Mouse (Mus musculus): ENCODE measurements around the gene Xcl1. TPM values are rescaled to one million over a fixed set of nuclear protein-coding genes. Genes with fewer than 3 reads are reported as not detected.

The Xcl1 gene
- total and polyA plus RNA-seq, 2 experiments from 2014 or later, result not detected

- no peaks in the 10 kb centered on the region for H3K36me3 ChIP-seq (ENCODE audit: insufficient read depth, low read length)
- H3K27ac ChIP-seq, result no peak overlapping the region
- H3K4me1 ChIP-seq (ENCODE audit: insufficient read depth, low read length), result no peaks in the 10 kb centered on the region
- no peak for DNase-seq (ENCODE audit: low spot score)
- H3K4me2 ChIP-seq (ENCODE audit: low read depth, low read length), result no peak overlapping the region
- H3K4me3 ChIP-seq (ENCODE audit: low read length), result no peak overlapping the region
- no peak overlapping the region for H3K9ac ChIP-seq (replicated peaks; ENCODE audit: low read length)
- no peak for ATAC-seq
- no peak for TF ChIP-seq CTCF (IDR thresholded peaks at IDR 0.05; ENCODE audit: low read depth)
- H3K27me3 ChIP-seq (ENCODE audit: insufficient read depth, low read length), result no peaks in the 10 kb centered on the region
- H3K9me3 ChIP-seq (ENCODE audit: low read length), result no peaks in the 10 kb centered on the region
- 63% methylated on average over 7 of the region's 7 CpGs for WGBS
These were observed 20.3 kb upstream of the Xcl1 start for GRCm38 (mm10) chr1:164955452-164956196.

- H3K36me3 ChIP-seq (ENCODE audit: insufficient read depth, low read length), result no peaks in the 10 kb centered on the region
- no peaks in the 10 kb centered on the region for H3K27me3 ChIP-seq (ENCODE audit: insufficient read depth, low read length)
- 93% methylated on average over 6 of the region's 6 CpGs for WGBS
These were observed 18.2 kb upstream of the Xcl1 start for GRCm38 (mm10) chr1:164953574-164953973.

GRCm38 (mm10) chr1:164936060-164936459, 733 bp upstream of the Xcl1 start:
- no peaks in the 10 kb centered on the region for H3K36me3 ChIP-seq (ENCODE audit: insufficient read depth, low read length)
- 77% methylated on average over 2 of the region's 2 CpGs for WGBS
- H3K9ac ChIP-seq (replicated peaks; ENCODE audit: low read length), result no peak overlapping the region
- no peak for ATAC-seq
- no peak for DNase-seq (ENCODE audit: low spot score)
- H3K9me3 ChIP-seq (ENCODE audit: low read length), result no peaks in the 10 kb centered on the region
- no peak for TF ChIP-seq CTCF (IDR thresholded peaks at IDR 0.05; ENCODE audit: low read depth)
- H3K4me1 ChIP-seq (ENCODE audit: insufficient read depth, low read length), result no peaks in the 10 kb centered on the region
- no peaks in the 10 kb centered on the region for H3K27me3 ChIP-seq (ENCODE audit: insufficient read depth, low read length)
- no peak overlapping the region for H3K4me2 ChIP-seq (ENCODE audit: low read depth, low read length)
- H3K4me3 ChIP-seq (ENCODE audit: low read length), result no peak overlapping the region
- H3K27ac ChIP-seq, result no peak overlapping the region

More at GRCm38 (mm10) chr1:164953574-164953973, 18.2 kb upstream of the Xcl1 start:
- H3K27ac ChIP-seq, result no peak overlapping the region
- no peaks in the 10 kb centered on the region for H3K4me1 ChIP-seq (ENCODE audit: insufficient read depth, low read length)
- no peaks in the 10 kb centered on the region for H3K9me3 ChIP-seq (ENCODE audit: low read length)
- ATAC-seq (no peak), DNase-seq (ENCODE audit: low spot score) (no peak)
- H3K9ac ChIP-seq (replicated peaks; ENCODE audit: low read length), result no peak overlapping the region
- TF ChIP-seq CTCF (IDR thresholded peaks at IDR 0.05; ENCODE audit: low read depth), result no peak
- H3K4me2 ChIP-seq (ENCODE audit: low read depth, low read length), result no peak overlapping the region
- H3K4me3 ChIP-seq (ENCODE audit: low read length), result no peak overlapping the region

- no peak for TF ChIP-seq CTCF (IDR thresholded peaks at IDR 0.05; ENCODE audit: low read depth)
- WGBS, result 88% methylated on average over 10 of the region's 10 CpGs
- H3K4me1 ChIP-seq (ENCODE audit: insufficient read depth, low read length), result no peaks in the 10 kb centered on the region
- H3K27me3 ChIP-seq (ENCODE audit: insufficient read depth, low read length), result no peaks in the 10 kb centered on the region
- no peak overlapping the region for H3K9ac ChIP-seq (replicated peaks; ENCODE audit: low read length)
- DNase-seq (ENCODE audit: low spot score), result no peak
- H3K36me3 ChIP-seq (ENCODE audit: insufficient read depth, low read length), result no peaks in the 10 kb centered on the region
- H3K4me3 ChIP-seq (ENCODE audit: low read length), result no peak overlapping the region
- no peak overlapping the region for H3K4me2 ChIP-seq (ENCODE audit: low read depth, low read length)
- no peak overlapping the region for H3K27ac ChIP-seq
- H3K9me3 ChIP-seq (ENCODE audit: low read length), result no peaks in the 10 kb centered on the region
- ATAC-seq, result no peak
These were observed 1.7 kb downstream of the Xcl1 start for GRCm38 (mm10) chr1:164933441-164934188.

GRCm38 (mm10) chr1:164931135-164931534, 4.2 kb downstream of the Xcl1 start:
- 88% methylated on average over 7 of the region's 7 CpGs for WGBS
- Histone ChIP-seq H3K9ac (replicated peaks; ENCODE audit: low read length) (no peak overlapping the region), H3K4me3 (ENCODE audit: low read length) (no peak overlapping the region), H3K36me3 (ENCODE audit: insufficient read depth, low read length) (no peaks in the 10 kb centered on the region), H3K27me3 (ENCODE audit: insufficient read depth, low read length) (no peaks in the 10 kb centered on the region), H3K27ac (no peak overlapping the region), H3K4me2 (ENCODE audit: low read depth, low read length) (no peak overlapping the region), H3K4me1 (ENCODE audit: insufficient read depth, low read length) (no peaks in the 10 kb centered on the region), H3K9me3 (ENCODE audit: low read length) (no peaks in the 10 kb centered on the region)
- DNase-seq (ENCODE audit: low spot score) (no peak), ATAC-seq (no peak)
- no peak for TF ChIP-seq CTCF (IDR thresholded peaks at IDR 0.05; ENCODE audit: low read depth)

GRCm38 (mm10) chr1:164930006-164930405, 5.3 kb downstream of the Xcl1 start:
- Histone ChIP-seq H3K36me3 (ENCODE audit: insufficient read depth, low read length) (no peaks in the 10 kb centered on the region), H3K9me3 (ENCODE audit: low read length) (no peaks in the 10 kb centered on the region), H3K27ac (no peak overlapping the region), H3K27me3 (ENCODE audit: insufficient read depth, low read length) (no peaks in the 10 kb centered on the region), H3K4me2 (ENCODE audit: low read depth, low read length) (no peak overlapping the region), H3K4me1 (ENCODE audit: insufficient read depth, low read length) (no peaks in the 10 kb centered on the region), H3K4me3 (ENCODE audit: low read length) (no peak overlapping the region), H3K9ac (replicated peaks; ENCODE audit: low read length) (no peak overlapping the region)
- no peak for DNase-seq (ENCODE audit: low spot score)
- ATAC-seq, result no peak
- TF ChIP-seq CTCF (IDR thresholded peaks at IDR 0.05; ENCODE audit: low read depth), result no peak
- 83% methylated on average over 3 of the region's 3 CpGs for WGBS
